Mouse (Mus musculus) intestine, postnatal 0 days (tissue): ENCODE data around the gene Dync2li1. TPM values are rescaled to one million over a fixed set of nuclear protein-coding genes. Genes with fewer than 3 reads are reported as not detected.

Source experiments
- ATAC-seq: fragments of 200-750 bp; cut with Nextera tagmentation; 2 replicates; pipeline ENCODE4 v1.8.0; 2017; ENCODE audit warnings: mild to moderate bottlenecking, moderate TSS enrichment, moderate library complexity
- H3K27ac ChIP-seq: fragments of 300-500 bp; sonication (generic); 2 replicates; pipeline ENCODE4 v1.5.1; 2014; ENCODE audit warnings: mild to moderate bottlenecking, low read depth, low read length, moderate library complexity
- H3K27me3 ChIP-seq: fragments of 300-500 bp; sonication (generic); replicated peaks from 2 replicates; pipeline ENCODE4 v1.6.1; 2014; ENCODE audit warnings: low read length, mixed read lengths; ENCODE audit not compliant: control insufficient read depth, insufficient read depth
- H3K36me3 ChIP-seq: fragments of 300-500 bp; sonication (generic); 2 replicates; pipeline ENCODE4 v1.6.1; 2014; ENCODE audit warnings: mild to moderate bottlenecking, moderate library complexity; ENCODE audit not compliant: control insufficient read depth, insufficient read depth
- H3K4me1 ChIP-seq: fragments of 300-500 bp; sonication (generic); replicated peaks from 2 replicates; pipeline ENCODE4 v1.6.1; 2014; ENCODE audit warnings: antibody characterized with exemption, low read length, mixed read lengths; ENCODE audit not compliant: control insufficient read depth, insufficient read depth
- H3K4me2 ChIP-seq: fragments of 300-500 bp; sonication (generic); replicated peaks from 2 replicates; pipeline ENCODE4 v1.6.1; 2014; ENCODE audit warnings: low read depth, mild to moderate bottlenecking, moderate library complexity
- H3K4me3 ChIP-seq: fragments of 300-500 bp; sonication (generic); 2 replicates; pipeline ENCODE4 v1.5.1; 2014; ENCODE audit warnings: low read depth, low read length
- H3K9ac ChIP-seq: fragments of 300-500 bp; sonication (generic); 2 replicates; pipeline ENCODE4 v1.6.1; 2014; ENCODE audit warnings: mild to moderate bottlenecking, low read depth, low read length
- H3K9me3 ChIP-seq: fragments of 300-500 bp; sonication (generic); 2 replicates; pipeline ENCODE4 v1.6.1; 2016; ENCODE audit warnings: mixed run types; ENCODE audit not compliant: control insufficient read depth
- CTCF ChIP-seq: sonication (generic); IDR thresholded peaks from 2 replicates; pipeline ENCODE4 v1.5.1; 2016; ENCODE audit warnings: low read depth, mild to moderate bottlenecking, control low read depth, antibody characterized with exemption, moderate library complexity
- WGBS: fragments of 180-500 bp; shearing (Covaris S2); extraction: QIAGEN DNeasy Blood & Tissue Kit; methylation state at CpG from one replicate; pipeline ENCODE4 v1.1.7; 2014; 5-methylcytosine and 5-hydroxymethylcytosine counted together
- polyA plus RNA-seq: library from polyadenylated mRNA; unstranded; fragments of >200 nt; fragmentation: Nextera tagmentation; extraction: Ambion mirVana; gene quantifications from 2 replicates; pipeline ENCODE4 v1.2.1, GENCODE M21; 2015

Gene Dync2li1
- polyA plus RNA-seq, 1 experiment from 2014 or later, result 10.1 TPM

GRCm38 (mm10) chr17:84616526-84617074, 9.7 kb upstream of the Dync2li1 start:
- no peak overlapping the region for H3K4me3 ChIP-seq
- 0 out of 2 replicates have a peak, but pooled peaks cover 7% of the 10 kb centered on the region for H3K36me3 ChIP-seq
- no peaks in the 10 kb centered on the region for H3K4me1 ChIP-seq
- TF ChIP-seq CTCF, result no peak
- 79% methylated on average over 6 of the region's 6 CpGs for WGBS
- no peaks in the 10 kb centered on the region for H3K9me3 ChIP-seq
- no peaks in the 10 kb centered on the region for H3K27me3 ChIP-seq
- H3K9ac ChIP-seq, result no peak overlapping the region
- H3K4me2 ChIP-seq, result no peak overlapping the region
- ATAC-seq, result no peak
- H3K27ac ChIP-seq, result no peak overlapping the region

- Histone ChIP-seq H3K9ac (no peak overlapping the region), H3K9me3 (no peaks in the 10 kb centered on the region), H3K27me3 (no peaks in the 10 kb centered on the region), H3K4me3 (no peak overlapping the region), H3K4me1 (no peaks in the 10 kb centered on the region), H3K36me3 (0 out of 2 replicates have a peak, but pooled peaks cover 7% of the 10 kb centered on the region), H3K4me2 (no peak overlapping the region), H3K27ac (no peak overlapping the region)
- 89% methylated on average over 6 of the region's 6 CpGs for WGBS
- ATAC-seq, result no peak
- no peak for TF ChIP-seq CTCF
These were observed 8.3 kb upstream of the Dync2li1 start for GRCm38 (mm10) chr17:84617953-84618352.

GRCm38 (mm10) chr17:84619112-84619511, 7.2 kb upstream of the Dync2li1 start:
- H3K27ac ChIP-seq, result no peak overlapping the region
- ATAC-seq, result no peak
- H3K4me2 ChIP-seq, result no peak overlapping the region
- 71% methylated on average over 7 of the region's 7 CpGs for WGBS
- H3K4me1 ChIP-seq, result no peaks in the 10 kb centered on the region
- H3K36me3 ChIP-seq, result no peaks in the 10 kb centered on the region
- H3K9ac ChIP-seq, result no peak overlapping the region
- no peaks in the 10 kb centered on the region for H3K27me3 ChIP-seq
- no peaks in the 10 kb centered on the region for H3K9me3 ChIP-seq
- H3K4me3 ChIP-seq, result no peak overlapping the region
- TF ChIP-seq CTCF, result no peak

- Histone ChIP-seq H3K4me3 (no peak overlapping the region), H3K4me1 (no peaks in the 10 kb centered on the region), H3K4me2 (no peak overlapping the region), H3K9ac (no peak overlapping the region), H3K27me3 (no peaks in the 10 kb centered on the region), H3K9me3 (no peaks in the 10 kb centered on the region), H3K36me3 (no peaks in the 10 kb centered on the region), H3K27ac (no peak overlapping the region)
- ATAC-seq, result no peak
- 65% methylated on average over 3 of the region's 3 CpGs for WGBS
- no peak for TF ChIP-seq CTCF
These were observed 6.2 kb upstream of the Dync2li1 start for GRCm38 (mm10) chr17:84620076-84620475.

- no peaks in the 10 kb centered on the region for H3K9me3 ChIP-seq
- no peak overlapping the region for H3K4me3 ChIP-seq
- no peaks in the 10 kb centered on the region for H3K36me3 ChIP-seq
- no peak overlapping the region for H3K27ac ChIP-seq
- no peaks in the 10 kb centered on the region for H3K4me1 ChIP-seq
- ATAC-seq, result no peak
- TF ChIP-seq CTCF, result no peak
- H3K9ac ChIP-seq, result no peak overlapping the region
- no peak overlapping the region for H3K4me2 ChIP-seq
- H3K27me3 ChIP-seq, result no peaks in the 10 kb centered on the region
- WGBS, result 80% methylated on average over 6 of the region's 6 CpGs
These were observed 5.7 kb upstream of the Dync2li1 start for GRCm38 (mm10) chr17:84620610-84621009.

- no peaks in the 10 kb centered on the region for H3K4me1 ChIP-seq
- no peak for ATAC-seq
- no peak overlapping the region for H3K27ac ChIP-seq
- H3K4me2 ChIP-seq, result no peak overlapping the region
- 79% methylated on average over 6 of the region's 6 CpGs for WGBS
- TF ChIP-seq CTCF, result no peak
- H3K4me3 ChIP-seq, result no peak overlapping the region
- H3K9me3 ChIP-seq, result no peaks in the 10 kb centered on the region
- H3K27me3 ChIP-seq, result no peaks in the 10 kb centered on the region
- no peaks in the 10 kb centered on the region for H3K36me3 ChIP-seq
- no peak overlapping the region for H3K9ac ChIP-seq
These were observed 5.1 kb upstream of the Dync2li1 start for GRCm38 (mm10) chr17:84621209-84621608.

GRCm38 (mm10) chr17:84622028-84622427, 4.3 kb upstream of the Dync2li1 start:
- Histone ChIP-seq H3K36me3 (no peaks in the 10 kb centered on the region), H3K9me3 (no peaks in the 10 kb centered on the region), H3K27me3 (no peaks in the 10 kb centered on the region), H3K4me3 (no peak overlapping the region), H3K4me2 (no peak overlapping the region), H3K4me1 (0 out of 2 replicates have a peak, but pooled peaks cover 3% of the 10 kb centered on the region), H3K9ac (no peak overlapping the region), H3K27ac (no peak overlapping the region)
- peak; percentile 50 for TF ChIP-seq CTCF
- no peak for ATAC-seq
- WGBS, result 89% methylated on average over 4 of the region's 4 CpGs
